Mouse (Mus musculus) brain, embryonic 14.5 days (tissue): Measurements from ENCODE around the gene Cdh18. TPM values are rescaled to one million over a fixed set of nuclear protein-coding genes. Genes with fewer than 3 reads are reported as not detected.
A peak's percentile ranks its signal among the peaks of the same experiment; 100 is the strongest.

Source experiments
- DNase-seq: peaks from one replicate; pipeline ENCODE4 v3.0.0-alpha.2; 2011; ENCODE audit warnings: low read depth
- CTCF ChIP-seq: fragments of 200-500 bp; IDR thresholded peaks from 2 replicates; pipeline ENCODE4 v1.5.1; 2012; ENCODE audit warnings: inconsistent platforms, mild to moderate bottlenecking, moderate library complexity, borderline replicate concordance; ENCODE audit not compliant: insufficient read depth, insufficient read length; ENCODE audit errors: extremely low read depth
- POLR2A ChIP-seq: fragments of 200-500 bp; IDR thresholded peaks from 2 replicates; pipeline ENCODE4 v1.6.1; 2012; ENCODE audit warnings: mild to moderate bottlenecking, inconsistent platforms, borderline replicate concordance; ENCODE audit not compliant: poor library complexity, insufficient read depth, insufficient read length, severe bottlenecking; ENCODE audit errors: extremely low read depth
- polyA plus RNA-seq: library from polyadenylated mRNA; depleted of rRNA; stranded (reverse); fragments of >200 nt; gene quantifications from 2 replicates; pipeline ENCODE4 v1.2.3, GENCODE M21; 2012

Gene Cdh18
- polyA plus RNA-seq, 1 experiment, result 7.3 TPM

- TF ChIP-seq CTCF (no peak), POLR2A (no peak)
- DNase-seq, result no peak
Observed at GRCm38 (mm10) chr15:22789696-22790095, 240.9 kb downstream of the Cdh18 start.

GRCm38 (mm10) chr15:22791791-22792190 lies 243.0 kb downstream of the Cdh18 start:
- TF ChIP-seq CTCF (no peak), POLR2A (no peak)
- DNase-seq, result no peak

GRCm38 (mm10) chr15:22833127-22833526 lies 284.3 kb downstream of the Cdh18 start:
- DNase-seq, result peak; percentile 41
- TF ChIP-seq POLR2A (no peak), CTCF (no peak)

- DNase-seq, result no peak
- TF ChIP-seq POLR2A (no peak), CTCF (no peak)
Observed at GRCm38 (mm10) chr15:22837173-22837572, 288.4 kb downstream of the Cdh18 start.

GRCm38 (mm10) chr15:22857704-22858103 lies 308.9 kb downstream of the Cdh18 start:
- TF ChIP-seq CTCF (no peak), POLR2A (no peak)
- peak; percentile 32 for DNase-seq

DNA sequence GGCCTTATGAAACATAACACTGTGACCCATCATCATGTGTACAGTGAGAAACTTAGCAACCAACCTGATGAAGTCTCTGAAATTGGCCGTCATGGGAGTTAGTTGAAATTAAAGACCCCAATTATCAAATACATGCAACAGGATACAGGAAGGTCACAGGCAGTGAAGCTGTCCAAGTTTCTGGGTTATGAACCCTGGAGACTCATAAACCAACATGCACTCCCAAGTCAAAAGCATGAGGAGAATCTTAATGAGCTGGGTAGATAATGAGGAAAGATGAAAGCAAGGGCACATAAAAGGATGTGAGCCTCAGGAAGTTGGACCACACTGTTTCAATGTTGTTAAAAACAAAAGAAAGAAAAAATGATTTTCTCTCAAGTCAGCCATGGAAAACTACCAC lies 321.9 kb downstream of the Cdh18 start:
- TF ChIP-seq POLR2A (no peak), CTCF (no peak)
- DNase-seq, result peak; percentile 23

- DNase-seq, result peak; percentile 47
Observed at GRCm38 (mm10) chr15:22897724-22898123, 348.9 kb downstream of the Cdh18 start.

GRCm38 (mm10) chr15:22898208-22898607 lies 349.4 kb downstream of the Cdh18 start:
- DNase-seq, result peak; percentile 14
- TF ChIP-seq POLR2A, result no peak
- no peak for TF ChIP-seq CTCF

More at GRCm38 (mm10) chr15:22897724-22898123, 348.9 kb downstream of the Cdh18 start:
- TF ChIP-seq POLR2A (no peak), CTCF (no peak)

DNA sequence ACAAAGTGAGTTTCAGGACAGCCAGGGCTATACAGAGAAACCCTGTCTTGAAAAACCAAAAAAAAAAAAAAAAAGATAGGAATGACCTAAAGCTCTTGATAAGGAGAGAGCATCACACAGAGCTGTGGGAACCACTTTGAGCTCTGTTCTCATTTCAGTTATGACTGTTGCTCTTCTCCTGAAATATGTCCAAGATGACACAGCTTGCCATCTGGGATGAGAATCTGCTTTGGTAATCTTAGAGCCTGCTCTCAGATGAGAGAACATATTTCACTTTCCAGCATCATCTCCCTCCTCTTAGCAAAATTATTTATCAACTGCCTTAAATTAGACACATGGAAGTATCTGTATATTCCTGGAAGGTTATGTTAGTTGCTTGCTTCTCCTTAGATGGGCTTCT lies 365.6 kb downstream of the Cdh18 start:
- TF ChIP-seq CTCF, result no peak
- no peak for TF ChIP-seq POLR2A
- peak; percentile 37 for DNase-seq

- no peak for DNase-seq
- no peak for TF ChIP-seq CTCF
- no peak for TF ChIP-seq POLR2A
Observed at GRCm38 (mm10) chr15:22934293-22934692, 385.5 kb downstream of the Cdh18 start.

GRCm38 (mm10) chr15:22947234-22947633 lies 398.4 kb downstream of the Cdh18 start:
- TF ChIP-seq POLR2A (no peak), CTCF (no peak)
- no peak for DNase-seq

DNA sequence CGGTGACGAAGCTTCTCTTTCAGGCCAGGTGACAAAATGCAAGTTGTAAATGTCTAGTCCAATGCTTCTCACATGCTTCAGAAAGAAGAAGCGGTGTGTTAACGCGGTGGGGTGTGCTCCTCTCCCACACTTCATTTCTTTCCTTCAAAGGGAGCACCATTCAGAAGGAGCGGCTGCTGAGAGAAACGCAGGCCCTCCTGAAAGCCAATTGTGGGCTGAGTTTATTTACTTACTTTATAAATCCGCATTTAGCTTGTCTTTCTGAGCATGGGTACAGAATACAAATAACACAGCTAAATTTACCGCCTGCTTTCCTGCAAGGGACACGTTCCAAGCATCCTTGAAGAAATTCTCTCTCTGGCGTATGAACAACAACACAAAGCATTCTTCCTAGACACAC lies 420.6 kb downstream of the Cdh18 start:
- peak; percentile 27 for DNase-seq
- TF ChIP-seq CTCF, result no peak

DNA sequence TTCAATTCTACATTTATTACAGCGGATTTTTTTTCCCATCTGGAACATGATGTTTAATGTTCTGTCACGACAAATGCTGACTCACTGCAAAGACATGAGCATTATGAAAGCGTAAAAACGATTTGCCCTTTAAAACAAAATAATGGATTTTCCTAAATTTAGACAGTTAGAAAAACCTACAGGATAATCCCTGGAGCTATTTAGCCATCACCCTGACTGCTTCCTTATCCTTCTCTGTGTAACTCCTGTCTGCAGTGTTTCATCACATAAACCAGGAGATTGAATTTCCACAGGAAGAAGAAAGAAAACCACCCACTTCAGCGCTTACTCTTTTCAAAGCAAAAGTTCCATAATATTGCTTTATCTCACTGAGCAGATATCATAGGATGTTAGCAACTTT lies 431.3 kb downstream of the Cdh18 start:
- no peak for DNase-seq
- TF ChIP-seq POLR2A (no peak), CTCF (no peak)
